Mouse (Mus musculus) adrenal gland, adult 8-10 months (tissue): ENCODE results near the gene Aspa. TPM values are rescaled to one million over a fixed set of nuclear protein-coding genes. Genes with fewer than 3 reads are reported as not detected.

Experiments used
- DNase-seq: peaks from one replicate; pipeline ENCODE4 v3.0.0; 2022
- total RNA-seq, 4 experiments: library from RNA; stranded (reverse); gene quantifications; 2 replicates each; pipeline ENCODE4 v1.2.4; 2022

The Aspa gene
- total RNA-seq, 4 experiments from 2014 or later = 5.7 to 12.9 (median 7.3) TPM

DNA sequence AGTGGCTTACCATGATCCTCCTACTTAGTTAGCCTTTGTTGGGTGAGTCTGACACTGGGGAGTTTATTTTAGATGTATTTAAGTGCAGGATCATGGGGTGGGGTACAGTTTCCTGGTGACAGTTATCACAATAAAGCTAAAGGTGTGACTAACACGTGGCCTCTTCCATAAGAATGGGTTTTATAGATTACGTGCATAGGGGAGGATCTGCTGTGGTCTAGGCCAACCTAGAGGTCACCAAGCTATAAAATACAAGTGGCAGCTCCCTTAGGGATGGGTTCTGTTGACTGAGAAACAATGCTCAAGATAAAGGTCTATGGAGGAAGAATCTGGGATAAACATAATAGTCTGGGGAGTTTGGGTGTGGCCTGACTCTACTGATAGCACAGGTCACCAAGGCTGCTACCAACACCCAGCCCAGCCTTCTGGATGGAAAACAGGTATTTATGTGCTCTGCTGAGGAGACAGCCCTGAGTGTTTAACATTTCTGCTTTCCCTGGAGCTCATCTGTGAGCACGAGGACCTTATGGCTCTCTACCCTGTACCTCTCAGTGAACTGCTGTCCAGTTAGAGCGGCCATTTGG, 71.9 kb downstream of the Aspa start:
- no peak for DNase-seq

Other genes with a start within 250 kb of the Aspa start
- gene Itgae, start 239.0 kb downstream of the Aspa start, total RNA-seq = under 1 TPM; 0.49 to 0.91 (median 0.60) TPM
- gene Haspin, start 191.3 kb downstream of the Aspa start, total RNA-seq = under 1 TPM; 0.26 to 0.71 (median 0.49) TPM
- gene P2rx5, start 169.2 kb downstream of the Aspa start, total RNA-seq = 1 to 10 TPM; 2.2 to 5.2 (median 2.6) TPM
- 10 to 100 TPM; 47.4 to 77.6 (median 63.9) TPM for gene Emc6, start 152.6 kb downstream of the Aspa start, total RNA-seq
- 100 to 1,000 TPM in 1 of 4 experiments, 10 to 100 TPM in 3; 61.0 to 105 (median 84.6) TPM for gene Tax1bp3, start 152.5 kb downstream of the Aspa start, total RNA-seq
- 10 to 100 TPM; 15.3 to 26.2 (median 20.2) TPM for gene Ctns, start 130.6 kb downstream of the Aspa start, total RNA-seq
- gene Shpk, start 130.1 kb downstream of the Aspa start, total RNA-seq = 10 to 100 TPM; 12.0 to 19.3 (median 14.2) TPM
- under 1 TPM in 2 of 4 experiments, not detected in 2; 0.20 to 0.81 TPM for gene Trpv1, start 95.3 kb downstream of the Aspa start, total RNA-seq
- under 1 TPM; 0.08 to 0.15 (median 0.14) TPM for gene Trpv3, start 62.2 kb downstream of the Aspa start, total RNA-seq
- not detected for gene Gm49340, start 145 bp upstream of the Aspa start, total RNA-seq
- gene Spata22, start 145 bp upstream of the Aspa start, total RNA-seq = under 1 TPM in 3 of 4 experiments, not detected in 1; 0.38 to 0.67 (median 0.52) TPM
- not detected for gene Olfr20, start 21.2 kb upstream of the Aspa start, total RNA-seq
- gene Olfr376, start 41.6 kb upstream of the Aspa start, total RNA-seq = not detected
- gene Olfr1, start 70.0 kb upstream of the Aspa start, total RNA-seq = not detected
- gene Olfr378, start 98.9 kb upstream of the Aspa start, total RNA-seq = not detected
- gene Olfr380, start 127.9 kb upstream of the Aspa start, total RNA-seq = not detected
- gene Olfr381, start 162.0 kb upstream of the Aspa start, total RNA-seq = not detected
- gene Olfr382, start 187.6 kb upstream of the Aspa start, total RNA-seq = not detected